Mouse (Mus musculus) heart, postnatal 0 days (tissue): Measurements from ENCODE around the gene Qars.

ENCODE experiments used
- CTCF ChIP-seq: IDR thresholded peaks from 2 replicates; pipeline ENCODE4 v1.5.1; 2016; ENCODE audit warnings: antibody characterized with exemption, control low read depth, low read depth
- EP300 ChIP-seq: IDR thresholded peaks from 2 replicates; pipeline ENCODE4 v1.6.1; 2016; ENCODE audit warnings: antibody characterized with exemption, low read depth

DNA sequence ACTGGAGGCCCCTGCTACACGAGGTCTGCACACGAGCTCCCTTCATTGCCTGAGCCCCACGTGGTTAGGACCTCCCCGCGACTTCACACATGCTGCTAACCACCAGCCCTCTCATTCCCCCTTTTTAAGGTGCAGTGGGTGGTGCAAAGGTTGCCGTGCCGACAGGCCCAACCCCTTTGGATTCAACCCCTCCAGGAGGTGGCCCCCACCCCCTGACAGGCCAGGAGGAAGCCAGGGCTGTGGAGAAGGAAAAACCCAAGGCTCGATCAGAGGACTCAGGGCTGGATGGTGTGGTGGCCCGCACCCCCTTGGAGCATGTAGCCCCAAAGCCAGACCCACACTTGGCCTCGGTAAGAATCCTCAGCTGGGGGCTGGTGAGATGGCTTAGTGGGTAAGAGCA lies 12.6 kb upstream of the Qars start:
- TF ChIP-seq EP300 (no peak), CTCF (no peak)
